Mouse (Mus musculus) forebrain, embryonic 14.5 days (tissue): ENCODE data around the gene Clec2e. TPM values are rescaled to one million over a fixed set of nuclear protein-coding genes. Genes with fewer than 3 reads are reported as not detected.
"Not testable (repeated sequence)": the region's sequence is repeated elsewhere in the genome, so short reads cannot be mapped to it uniquely, and the experiment has no call there.

Experiments
- ATAC-seq: fragments of 200-750 bp; cut with Nextera tagmentation; 2 replicates; pipeline ENCODE4 v1.8.0; 2017; ENCODE audit warnings: mild to moderate bottlenecking, moderate library complexity
- DNase-seq: peaks from one replicate; pipeline ENCODE4 v3.0.0-alpha.2; 2015; ENCODE audit warnings: low spot score
- H3K27ac ChIP-seq: fragments of 300-500 bp; sonication (generic); 2 replicates; pipeline ENCODE4 v1.5.1; 2014; ENCODE audit warnings: low read depth, mild to moderate bottlenecking, control low read depth, low read length, moderate library complexity
- H3K27me3 ChIP-seq: fragments of 300-500 bp; sonication (generic); replicated peaks from 2 replicates; pipeline ENCODE4 v1.6.1; 2014; ENCODE audit warnings: low read length, control low read depth, mixed read lengths; ENCODE audit not compliant: control insufficient read depth, insufficient read depth
- H3K36me3 ChIP-seq: fragments of 300-500 bp; sonication (generic); 2 replicates; pipeline ENCODE4 v1.6.1; 2014; ENCODE audit warnings: low read length, control low read depth; ENCODE audit not compliant: control insufficient read depth, insufficient read depth
- H3K4me1 ChIP-seq: fragments of 300-500 bp; sonication (generic); 2 replicates; pipeline ENCODE4 v1.6.1; 2014; ENCODE audit warnings: antibody characterized with exemption, low read length, control low read depth; ENCODE audit not compliant: control insufficient read depth, insufficient read depth
- H3K4me2 ChIP-seq: fragments of 300-500 bp; sonication (generic); 2 replicates; pipeline ENCODE4 v1.6.1; 2014; ENCODE audit warnings: mild to moderate bottlenecking, control low read depth, low read length
- H3K4me3 ChIP-seq: fragments of 300-500 bp; sonication (generic); 2 replicates; pipeline ENCODE4 v1.5.1; 2014; ENCODE audit warnings: low read depth, low read length, control low read depth
- H3K9ac ChIP-seq: fragments of 300-500 bp; sonication (generic); 2 replicates; pipeline ENCODE4 v1.6.1; 2014; ENCODE audit warnings: mild to moderate bottlenecking, low read length, control low read depth, moderate library complexity
- H3K9me3 ChIP-seq: fragments of 300-500 bp; sonication (generic); replicated peaks from 2 replicates; pipeline ENCODE4 v1.6.1; 2016; ENCODE audit warnings: low read length, control low read depth, mixed read lengths; ENCODE audit not compliant: control insufficient read depth
- WGBS: fragments of 180-500 bp; shearing (Covaris S2); extraction: QIAGEN DNeasy Blood & Tissue Kit; methylation state at CpG from one replicate; pipeline ENCODE4 v1.1.7; 2014; 5-methylcytosine and 5-hydroxymethylcytosine counted together
- polyA plus RNA-seq: library from polyadenylated mRNA; unstranded; fragments of >200 nt; fragmentation: Nextera tagmentation; extraction: Ambion mirVana; gene quantifications from 2 replicates; pipeline ENCODE4 v1.2.1, GENCODE M21; 2014

Gene Clec2e
- polyA plus RNA-seq, 1 experiment from 2014 or later = not detected

GRCm38 (mm10) chr6:129112526-129112925, 11.8 kb upstream of the Clec2e start:
- Histone ChIP-seq H3K27me3 (no peaks in the 10 kb centered on the region), H3K36me3 (no peaks in the 10 kb centered on the region), H3K4me3 (no peak overlapping the region), H3K4me2 (no peak overlapping the region), H3K9ac (no peak overlapping the region), H3K27ac (no peak overlapping the region), H3K4me1 (no peaks in the 10 kb centered on the region), H3K9me3 (no peaks in the 10 kb centered on the region)
- 85% methylated on average over 1 of the region's 1 CpGs for WGBS
- DNase-seq (no peak), ATAC-seq (no peak)

GRCm38 (mm10) chr6:129107916-129108315, 7.2 kb upstream of the Clec2e start:
- Histone ChIP-seq H3K9me3 (no peaks in the 10 kb centered on the region), H3K4me1 (no peaks in the 10 kb centered on the region), H3K9ac (no peak overlapping the region), H3K27ac (no peak overlapping the region), H3K4me2 (no peak overlapping the region), H3K4me3 (no peak overlapping the region), H3K27me3 (no peaks in the 10 kb centered on the region), H3K36me3 (no peaks in the 10 kb centered on the region)
- ATAC-seq (no peak), DNase-seq (no peak)

GRCm38 (mm10) chr6:129102858-129103555, 2.3 kb upstream of the Clec2e start:
- Histone ChIP-seq H3K4me3 (no peak overlapping the region), H3K4me1 (no peaks in the 10 kb centered on the region), H3K36me3 (no peaks in the 10 kb centered on the region), H3K4me2 (no peak overlapping the region), H3K9me3 (no peaks in the 10 kb centered on the region), H3K9ac (no peak overlapping the region), H3K27me3 (no peaks in the 10 kb centered on the region), H3K27ac (no peak overlapping the region)
- ATAC-seq (no peak), DNase-seq (no peak)
- WGBS = 84% methylated on average over 4 of the region's 4 CpGs

- Histone ChIP-seq H3K36me3 (no peaks in the 10 kb centered on the region), H3K4me1 (no peaks in the 10 kb centered on the region), H3K4me2 (no peak overlapping the region), H3K27me3 (no peaks in the 10 kb centered on the region), H3K4me3 (no peak overlapping the region), H3K9ac (no peak overlapping the region), H3K27ac (no peak overlapping the region), H3K9me3 (no peaks in the 10 kb centered on the region)
- DNase-seq (no peak), ATAC-seq (no peak)
- WGBS = 88% methylated on average over 1 of the region's 1 CpGs
Observed at GRCm38 (mm10) chr6:129101604-129102003, 891 bp upstream of the Clec2e start.

- H3K27me3 ChIP-seq = no peaks in the 10 kb centered on the region
- H3K9ac ChIP-seq = no peak overlapping the region
- H3K4me1 ChIP-seq = no peaks in the 10 kb centered on the region
- H3K36me3 ChIP-seq = no peaks in the 10 kb centered on the region
- H3K27ac ChIP-seq = no peak overlapping the region
- 70% methylated on average over 1 of the region's 1 CpGs for WGBS
- no peak overlapping the region for H3K4me3 ChIP-seq
- no peak for DNase-seq
- ATAC-seq = no peak
- H3K4me2 ChIP-seq = no peak overlapping the region
- no peaks in the 10 kb centered on the region for H3K9me3 ChIP-seq
Observed at GRCm38 (mm10) chr6:129097929-129098328, 2.8 kb downstream of the Clec2e start.

- H3K4me1 ChIP-seq = no peaks in the 10 kb centered on the region
- ATAC-seq (peak; percentile 63; the same call in 1 of the 2 replicates), DNase-seq (peak; percentile 51)
- H3K27me3 ChIP-seq = no peaks in the 10 kb centered on the region
- H3K4me2 ChIP-seq = no peak overlapping the region
- no peaks in the 10 kb centered on the region for H3K9me3 ChIP-seq
- H3K9ac ChIP-seq = no peak overlapping the region
- no peak overlapping the region for H3K4me3 ChIP-seq
- H3K27ac ChIP-seq = no peak overlapping the region
- H3K36me3 ChIP-seq = no peaks in the 10 kb centered on the region
Observed at GRCm38 (mm10) chr6:129095166-129095565, 5.5 kb downstream of the Clec2e start.

GRCm38 (mm10) chr6:129088596-129088995, 12.1 kb downstream of the Clec2e start:
- H3K36me3 ChIP-seq, H3K4me2 ChIP-seq, ATAC-seq, H3K9ac ChIP-seq, H3K27me3 ChIP-seq, H3K27ac ChIP-seq, DNase-seq, H3K9me3 ChIP-seq, H3K4me3 ChIP-seq, H3K4me1 ChIP-seq: not testable (repeated sequence)
- 95% methylated on average over 8 of the region's 8 CpGs for WGBS

- no peaks in the 10 kb centered on the region for H3K27me3 ChIP-seq
- no peaks in the 10 kb centered on the region; the same call in 1 of the 2 replicates for H3K9me3 ChIP-seq
- H3K4me2 ChIP-seq = no peak overlapping the region
- peak; percentile 18 for DNase-seq
- H3K4me3 ChIP-seq = no peak overlapping the region
- 83% methylated on average over 1 of the region's 1 CpGs for WGBS
- H3K27ac ChIP-seq = no peak overlapping the region
- ATAC-seq = no peak
- H3K36me3 ChIP-seq = no peaks in the 10 kb centered on the region
- H3K4me1 ChIP-seq = no peaks in the 10 kb centered on the region
- no peak overlapping the region for H3K9ac ChIP-seq
Observed at GRCm38 (mm10) chr6:129088161-129088560, 12.6 kb downstream of the Clec2e start.

GRCm38 (mm10) chr6:129086031-129086430, 14.7 kb downstream of the Clec2e start:
- not testable (repeated sequence) for H3K9ac ChIP-seq, H3K9me3 ChIP-seq, H3K36me3 ChIP-seq, ATAC-seq, H3K4me2 ChIP-seq, H3K27me3 ChIP-seq, H3K4me1 ChIP-seq, H3K4me3 ChIP-seq, H3K27ac ChIP-seq, DNase-seq
- WGBS = 75% methylated on average over 2 of the region's 2 CpGs
